Mouse (Mus musculus): ENCODE measurements around the gene Abhd17a.

The Abhd17a gene

DNA sequence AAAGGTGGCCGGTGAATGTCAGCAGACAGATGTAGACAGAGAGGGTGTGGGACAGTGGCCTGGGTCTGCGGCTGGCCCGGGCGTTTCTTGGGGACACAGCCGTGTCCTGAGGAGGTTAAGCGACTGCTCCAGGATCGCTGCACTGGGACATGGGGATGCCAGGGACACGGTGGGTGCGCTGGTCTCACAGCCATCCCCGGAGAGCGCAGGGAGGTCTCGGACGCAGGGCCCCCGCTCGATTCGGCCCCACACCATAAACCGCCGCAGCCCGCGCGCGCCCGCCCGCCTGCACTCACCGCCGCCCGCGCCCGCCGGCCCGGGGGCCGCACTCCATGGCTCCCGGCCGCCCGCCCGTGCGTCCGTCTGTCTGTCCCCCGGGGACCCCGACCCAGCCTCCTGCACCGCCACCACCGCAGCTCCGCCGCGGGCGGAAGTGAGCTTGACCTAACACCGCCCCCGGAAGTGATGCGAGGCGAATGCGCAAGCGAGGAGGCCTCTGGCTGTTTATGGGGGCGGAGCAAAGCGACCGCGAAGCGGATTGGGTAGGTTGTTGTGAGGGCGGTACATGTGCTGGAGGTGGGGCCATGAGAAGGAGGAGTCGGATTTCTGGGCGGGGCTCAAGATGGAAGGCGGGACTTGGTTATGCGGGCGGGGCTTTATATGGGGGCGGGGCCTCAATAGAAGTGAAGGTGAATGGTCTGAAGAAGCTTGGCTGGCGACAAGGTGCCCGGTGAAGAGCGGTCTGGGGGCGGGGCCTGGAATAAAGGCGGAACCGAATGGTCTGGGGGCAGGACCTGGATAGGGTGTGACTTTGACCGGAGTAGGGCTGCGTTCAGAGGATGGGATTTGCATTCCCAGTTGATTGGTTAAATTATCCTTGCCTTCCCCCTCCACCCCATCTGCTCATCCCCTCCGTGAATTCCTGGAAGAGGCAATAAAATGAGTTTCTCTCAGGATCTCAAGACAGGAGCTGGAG is at the start of gene Abhd17a:
Gene Abhd17a (minus strand): TSS at position 463 of the 976 bp plus-strand sequence.
- peak; percentile 88 to 94 for DNase-seq (ENCODE audit: low spot score in 2 of 2)

DNA sequence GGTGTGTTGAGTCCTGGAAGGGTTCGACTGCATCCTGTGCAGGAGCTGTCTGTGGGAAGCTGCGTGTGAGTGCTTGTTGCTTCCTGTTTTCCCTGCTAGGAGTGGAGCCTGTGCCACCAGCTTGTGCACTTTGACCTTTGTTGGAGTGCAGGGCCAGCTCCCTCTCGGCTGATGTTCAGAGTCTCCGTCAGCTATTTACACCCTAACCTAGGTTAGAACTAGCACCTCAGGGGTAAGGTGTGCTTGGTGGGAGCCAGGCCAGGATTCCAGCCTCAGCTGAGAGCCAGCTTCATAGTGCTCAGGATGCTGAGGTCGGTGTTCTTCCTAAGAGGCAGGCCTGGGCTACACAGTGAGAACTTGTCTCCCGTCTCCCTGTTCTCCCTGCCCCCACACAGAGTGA is 45.2 kb upstream of the Abhd17a start:
- no peak for DNase-seq (ENCODE audit: low spot score in 2 of 2)

DNA sequence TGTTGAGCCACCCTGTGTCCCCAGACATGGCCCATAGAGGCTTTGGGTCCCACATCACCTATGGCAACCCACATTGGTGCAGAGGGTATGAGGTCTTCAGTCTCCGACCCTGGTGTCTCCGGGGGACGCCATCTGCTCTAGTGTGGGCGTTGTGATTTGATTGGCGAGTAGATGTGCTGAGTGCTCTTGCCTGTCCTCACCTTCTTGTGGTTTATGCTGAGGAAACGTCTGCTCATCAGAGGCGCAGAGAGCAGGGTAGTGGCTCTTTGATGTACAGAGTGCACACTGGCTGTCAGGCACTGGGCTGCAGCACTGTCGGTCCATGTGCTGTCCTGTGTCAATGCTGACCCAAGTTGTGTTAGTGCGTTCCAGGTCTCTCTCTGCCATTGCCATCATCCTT is 38.8 kb upstream of the Abhd17a start:
- DNase-seq (ENCODE audit: low spot score in 2 of 2): no peak

DNA sequence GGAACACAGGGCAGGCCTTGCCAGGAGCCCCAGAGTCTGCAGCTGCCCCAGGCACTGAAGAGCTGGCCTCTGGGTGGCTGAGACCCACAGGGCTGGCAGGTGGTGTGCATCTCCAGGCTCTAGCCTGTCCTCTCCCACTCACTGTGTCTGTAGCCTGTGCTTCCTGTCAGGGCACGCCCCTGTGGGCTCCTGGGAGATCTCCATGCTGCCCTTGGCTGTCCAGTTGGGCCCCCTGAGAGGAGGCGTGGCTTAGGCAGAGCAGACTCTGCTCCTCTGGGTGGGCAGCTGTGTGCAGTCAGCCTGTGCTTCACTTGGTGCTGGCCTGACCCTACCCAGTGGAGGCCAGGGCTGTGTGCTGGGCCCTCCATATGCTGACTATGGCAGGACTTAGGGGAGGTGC is 37.5 kb upstream of the Abhd17a start:
- DNase-seq (ENCODE audit: low spot score in 2 of 2): no peak

DNA sequence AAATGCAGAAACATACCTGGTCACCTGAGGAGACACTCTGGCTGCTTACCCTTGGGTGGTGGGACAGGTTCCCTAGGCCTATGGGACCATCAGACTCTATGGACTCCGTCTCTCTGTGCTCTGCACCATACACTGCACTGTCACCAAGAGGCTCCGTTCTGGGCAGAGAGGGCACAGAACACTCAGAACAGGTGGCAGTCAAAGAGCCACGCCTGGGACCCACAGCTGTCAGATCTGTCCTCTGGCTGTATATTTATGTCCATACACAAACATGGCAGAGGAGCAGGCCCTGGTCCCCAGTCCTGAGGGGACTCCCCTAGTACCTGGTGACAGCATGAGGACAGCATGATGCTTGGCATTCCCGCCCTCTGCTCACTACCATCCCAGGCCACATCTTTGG is 35.6 kb upstream of the Abhd17a start:
- DNase-seq (ENCODE audit: low spot score in 2 of 2): no peak

DNA sequence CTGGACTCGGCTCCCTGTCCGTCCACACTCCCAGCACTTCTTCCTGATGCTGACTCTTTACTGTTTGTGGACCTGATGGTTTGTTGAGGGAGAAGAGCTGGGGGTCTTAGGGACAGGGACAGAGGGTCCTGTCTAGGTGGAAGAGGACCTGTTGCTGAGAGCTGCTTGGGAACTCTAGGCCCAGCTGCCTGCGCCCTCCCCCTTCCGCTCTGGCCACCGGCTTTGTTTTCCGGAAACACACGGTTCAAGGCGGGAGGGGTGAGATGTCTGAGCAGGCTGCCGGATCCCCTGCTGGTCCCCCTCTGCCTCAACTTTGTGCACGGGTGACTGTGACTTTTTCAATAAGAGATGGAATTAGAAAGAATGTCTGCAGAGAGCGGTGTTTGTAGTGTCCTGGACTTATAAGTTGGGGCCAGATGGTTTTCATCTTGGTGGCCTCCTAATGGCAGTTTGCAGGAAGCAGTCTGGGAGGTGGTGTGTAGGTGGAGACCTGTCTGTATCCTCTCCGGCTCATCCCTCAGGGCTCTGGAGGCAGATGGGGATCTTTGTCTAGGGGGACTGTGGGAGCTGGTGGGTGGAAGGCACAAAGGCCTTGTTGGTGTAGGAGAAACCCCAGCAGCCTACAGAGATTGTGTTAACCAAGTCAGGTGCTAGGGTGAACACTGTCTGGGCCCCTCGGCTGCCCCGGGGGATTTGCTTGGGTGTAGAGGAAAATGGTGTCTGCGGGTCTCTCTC is 33.5 kb upstream of the Abhd17a start:
- peak; percentile 52 to 66 for DNase-seq (ENCODE audit: low spot score in 2 of 2)

DNA sequence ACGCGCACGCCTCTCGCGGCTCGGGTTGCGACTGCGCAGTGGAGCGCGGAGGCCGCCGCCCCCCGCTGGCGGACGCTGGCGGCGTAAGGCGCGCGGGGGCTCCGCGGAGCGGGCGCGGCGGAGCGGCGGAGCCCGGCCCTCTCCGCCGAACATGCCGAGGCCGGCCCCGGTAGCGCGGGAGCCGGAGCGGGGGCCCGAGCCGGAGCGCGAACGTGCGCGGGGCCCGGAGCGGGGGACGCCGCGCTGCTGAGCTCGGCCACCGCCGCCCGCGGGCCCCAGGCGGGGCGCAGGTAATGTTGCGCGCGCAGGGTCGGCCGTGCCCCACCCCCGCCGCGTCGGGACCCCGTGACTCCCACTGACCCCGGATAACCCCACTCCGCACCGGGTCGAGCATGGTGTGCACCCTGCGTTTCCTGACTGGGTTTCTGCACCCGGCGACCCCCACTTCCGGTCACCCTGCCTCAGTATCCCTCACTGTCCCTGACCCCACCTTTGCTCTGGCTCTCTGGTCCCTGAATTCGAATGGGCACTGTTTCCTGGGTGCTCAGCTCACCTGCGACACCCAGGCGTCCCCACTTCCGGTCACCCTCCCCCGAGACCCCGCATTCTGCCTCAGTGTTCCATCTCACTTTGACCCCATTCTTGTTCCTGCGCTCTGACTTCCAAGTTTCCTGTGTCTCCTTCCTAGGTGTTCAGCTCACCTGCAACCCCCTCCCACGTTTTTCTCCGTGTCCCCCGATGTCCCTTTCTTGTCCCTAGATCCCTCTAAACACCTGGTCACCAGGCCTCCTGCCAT is 32.7 kb upstream of the Abhd17a start, which contains the start of gene Csnk1g2:
Gene Csnk1g2 (plus strand): TSS at position 178 of the 796 bp plus-strand sequence.
- DNase-seq (ENCODE audit: low spot score in 2 of 2): peak; percentile 48 to 70

DNA sequence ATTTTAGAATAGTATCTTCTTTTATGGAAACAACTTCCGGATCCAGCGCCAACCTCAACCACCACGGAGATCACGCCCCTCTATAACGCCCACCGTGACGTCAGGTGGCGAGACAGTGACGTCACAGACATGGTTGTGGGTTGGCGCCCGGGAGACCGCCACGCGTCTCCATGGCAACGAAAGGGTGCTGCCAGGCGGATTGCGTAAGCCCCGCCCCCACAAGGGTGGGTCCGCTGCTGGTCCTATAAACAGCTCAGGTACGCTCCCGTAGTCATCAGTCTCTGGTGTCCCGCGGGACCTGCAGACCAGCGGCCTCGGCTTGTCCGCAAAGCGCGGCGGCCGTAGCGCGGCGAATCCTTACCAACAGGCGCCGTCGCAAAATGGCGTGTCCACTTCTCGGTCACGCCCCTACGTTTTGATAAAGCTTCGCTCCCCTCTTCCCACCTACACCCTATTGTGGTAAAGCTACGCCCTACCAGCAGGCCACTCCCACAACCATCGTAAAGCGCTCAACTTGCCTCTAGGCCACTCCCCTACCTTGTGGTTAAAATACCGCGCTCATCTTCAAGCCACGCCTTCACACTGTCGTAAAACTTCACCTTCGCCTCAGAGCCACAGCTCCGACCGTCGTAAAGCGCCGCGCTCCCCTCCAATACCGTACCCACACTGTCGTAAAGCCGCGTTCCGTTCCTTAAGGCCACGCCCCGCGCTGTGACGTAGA is 32.0 kb upstream of the Abhd17a start:
- DNase-seq (ENCODE audit: low spot score in 2 of 2): peak; percentile 98 to 99

DNA sequence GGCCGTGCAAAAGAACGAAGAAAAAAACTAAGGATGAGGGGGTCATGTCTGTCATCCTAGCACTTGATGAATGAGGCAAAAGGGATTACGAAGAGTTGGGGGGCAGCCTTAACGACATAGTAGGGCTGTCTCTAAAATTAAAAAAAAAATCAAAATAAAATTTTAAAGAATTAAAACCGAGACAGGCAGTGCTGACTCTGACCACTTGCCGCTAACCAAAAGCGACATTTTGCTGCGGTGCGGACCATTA is 31.5 kb upstream of the Abhd17a start:
- no peak for DNase-seq (ENCODE audit: low spot score in 2 of 2)

DNA sequence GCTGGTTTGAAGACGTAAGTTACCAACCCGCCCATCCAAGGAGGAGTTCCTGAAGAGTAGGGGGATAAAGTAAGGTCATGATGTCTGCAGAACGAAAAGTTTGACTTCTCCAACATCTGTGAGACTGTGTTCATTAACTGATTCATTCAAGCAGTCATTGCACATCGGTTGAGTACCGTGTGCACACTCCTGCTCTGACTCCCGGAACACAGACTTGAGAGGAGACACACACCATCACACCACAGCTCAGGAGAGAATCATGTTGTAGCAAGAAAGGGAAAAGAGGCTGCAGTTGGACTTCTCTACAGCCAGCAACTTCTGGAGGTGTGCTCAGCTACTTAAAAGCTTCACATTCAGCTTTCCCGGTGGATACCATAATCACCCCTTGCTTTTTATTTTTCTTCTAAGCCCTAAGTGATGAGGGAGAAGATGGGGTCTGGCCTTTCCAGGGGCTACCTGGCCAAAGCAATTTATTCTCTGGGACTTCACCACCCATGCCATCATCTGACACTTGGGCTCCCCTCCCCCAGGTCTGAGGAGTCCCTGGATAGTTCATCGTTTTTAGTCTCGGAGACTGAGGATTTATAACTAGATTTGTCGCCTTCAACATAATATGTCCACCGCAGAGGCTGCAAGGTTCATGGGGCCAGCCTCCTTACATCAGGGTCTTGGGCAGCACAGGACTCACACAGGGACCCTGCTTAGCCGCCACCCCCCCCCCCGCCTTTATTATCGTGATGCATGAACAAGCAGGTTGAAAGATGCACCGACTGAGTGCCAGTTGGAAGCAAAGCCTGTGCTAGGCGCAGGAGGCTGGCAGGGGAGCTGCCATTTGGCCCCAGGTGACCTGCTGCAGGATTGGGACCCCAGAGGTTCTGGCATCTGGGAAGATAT is 30.9 kb upstream of the Abhd17a start:
- DNase-seq (ENCODE audit: low spot score in 2 of 2): no peak

DNA sequence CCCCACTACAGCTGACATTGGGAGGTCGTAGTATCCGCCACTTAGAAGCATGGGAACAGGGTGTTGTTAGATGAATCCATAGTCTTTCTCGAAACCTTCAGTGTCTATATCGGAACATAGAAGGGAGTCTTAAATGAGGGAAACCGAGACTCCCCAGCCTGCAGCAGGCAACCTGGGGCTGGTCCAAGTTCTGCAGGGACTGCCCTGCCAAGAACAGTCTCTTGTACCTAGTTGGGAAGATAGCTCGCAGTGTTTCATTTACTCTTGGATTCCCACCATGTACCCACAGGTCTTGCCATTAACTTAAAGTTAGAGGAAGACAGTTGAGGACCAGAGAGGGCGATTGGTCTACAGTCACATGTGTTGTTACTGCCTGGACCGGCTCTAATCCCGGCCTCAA is 30.2 kb upstream of the Abhd17a start:
- DNase-seq (ENCODE audit: low spot score in 2 of 2): no peak

DNA sequence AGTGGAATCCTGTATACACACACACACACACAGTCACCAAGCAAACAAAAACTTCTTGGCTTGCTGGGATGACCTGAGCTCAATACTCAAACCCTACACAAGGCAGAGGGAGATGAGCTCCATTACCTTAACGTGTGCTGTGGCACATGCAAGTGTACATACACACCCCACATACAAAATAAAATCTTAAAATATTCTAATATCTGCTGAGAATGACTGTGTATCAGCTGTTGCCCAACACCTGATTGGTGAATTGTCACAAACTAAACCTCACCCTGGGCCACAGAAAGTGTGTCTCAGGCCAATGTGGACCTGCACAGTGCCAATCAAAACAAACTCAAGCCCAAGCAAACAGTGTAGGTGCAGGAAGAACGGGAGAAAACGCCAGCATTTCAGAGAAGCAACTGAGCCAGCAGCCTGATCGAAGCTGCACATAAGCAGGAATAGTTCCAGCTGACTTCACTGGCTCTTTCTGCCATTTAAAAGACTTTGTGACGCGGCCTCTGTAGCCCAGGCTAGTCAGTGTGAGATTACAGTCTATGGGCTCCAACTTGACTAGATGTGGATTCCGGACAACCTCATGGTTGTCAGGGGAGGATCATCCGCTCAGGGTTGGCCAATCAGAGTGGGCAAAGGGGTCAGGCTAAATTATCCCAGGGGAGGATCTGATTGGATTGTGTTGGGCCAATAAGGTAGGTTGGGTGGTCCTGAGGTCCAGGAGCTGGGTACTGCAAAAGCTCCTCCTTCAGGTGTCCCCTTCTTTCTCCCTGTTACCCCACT is 29.5 kb upstream of the Abhd17a start:
- no peak for DNase-seq (ENCODE audit: low spot score in 2 of 2)

DNA sequence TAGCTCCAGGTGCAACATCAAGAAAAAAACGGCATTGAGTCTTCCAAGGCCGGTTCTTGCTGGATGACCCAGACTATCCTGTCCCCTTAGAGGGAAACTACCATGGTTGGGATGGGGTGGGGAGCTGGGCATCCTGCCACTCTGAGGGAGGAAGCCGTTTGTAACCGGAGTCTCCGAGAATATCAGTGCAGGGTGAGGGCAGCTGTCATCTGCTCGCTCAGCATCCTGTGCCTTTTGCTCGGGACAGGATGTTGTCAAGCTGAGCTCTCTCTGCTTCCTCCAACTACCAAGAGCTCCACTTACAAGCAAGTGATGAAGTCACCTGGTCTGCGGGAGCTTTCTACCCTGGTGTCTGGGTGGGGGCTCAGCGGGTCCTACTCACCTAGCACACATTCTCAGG is 28.0 kb upstream of the Abhd17a start:
- peak in 1 of 2 experiments; percentile 22 for DNase-seq (ENCODE audit: low spot score in 2 of 2)

DNA sequence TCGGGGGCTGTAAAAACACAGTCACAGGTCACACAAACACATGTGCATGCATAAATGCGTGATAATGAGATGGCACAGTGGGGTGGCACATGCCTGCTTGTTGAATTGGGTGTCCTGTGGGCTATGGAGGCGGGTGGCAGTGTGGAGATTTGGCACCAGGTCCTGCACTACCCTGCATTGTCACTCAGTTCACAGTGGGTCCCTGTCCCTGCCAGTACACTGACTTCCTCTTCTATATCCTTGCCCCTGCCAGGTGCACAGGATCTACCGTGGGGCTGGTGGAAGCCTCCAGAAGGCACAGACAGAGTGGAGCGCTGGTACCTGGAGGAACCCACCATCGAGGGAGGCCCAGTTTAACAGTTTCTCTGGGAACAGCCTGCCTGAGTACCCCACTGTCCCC is 24.2 kb upstream of the Abhd17a start:
- no peak for DNase-seq (ENCODE audit: low spot score in 2 of 2)

DNA sequence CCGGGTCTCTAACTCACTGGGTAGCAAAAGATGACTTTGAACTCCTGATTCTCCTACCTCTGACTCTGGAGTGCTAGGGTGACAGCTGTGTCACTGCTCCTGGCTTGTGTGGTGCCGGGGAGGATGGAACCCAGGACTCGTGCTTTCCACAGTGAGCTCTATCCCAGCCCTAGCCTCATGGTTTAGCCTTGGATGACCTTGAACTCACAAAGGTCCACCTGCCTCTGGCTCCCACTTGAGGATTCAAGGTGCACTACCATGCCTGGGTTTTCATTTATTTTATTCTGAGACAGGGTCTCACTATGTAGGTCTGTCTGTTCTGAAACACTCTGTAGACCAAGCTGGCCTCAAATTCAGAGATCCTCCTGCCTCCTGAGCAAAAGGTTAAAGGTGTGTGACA is 23.7 kb upstream of the Abhd17a start:
- DNase-seq (ENCODE audit: low spot score in 2 of 2): no peak

DNA sequence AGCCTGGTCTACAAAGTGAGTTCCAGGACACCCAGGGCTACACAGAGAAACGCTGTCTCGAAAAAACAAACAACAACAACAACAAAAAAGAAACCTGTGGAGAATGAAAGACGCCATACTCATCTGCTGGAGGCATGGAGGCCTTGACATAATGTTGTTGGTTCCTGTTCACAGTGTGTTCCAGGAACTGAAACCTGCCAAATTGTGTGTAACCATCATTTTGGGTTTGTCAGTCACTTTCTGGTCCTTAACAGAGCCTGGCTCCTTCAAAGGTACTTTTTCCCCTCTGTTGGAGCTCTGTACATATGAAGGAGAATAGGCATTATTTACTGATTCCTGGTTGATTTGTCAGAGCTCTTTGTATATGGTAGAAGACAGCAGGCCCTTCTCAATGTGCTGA is 21.8 kb upstream of the Abhd17a start:
- DNase-seq (ENCODE audit: low spot score in 2 of 2): no peak

DNA sequence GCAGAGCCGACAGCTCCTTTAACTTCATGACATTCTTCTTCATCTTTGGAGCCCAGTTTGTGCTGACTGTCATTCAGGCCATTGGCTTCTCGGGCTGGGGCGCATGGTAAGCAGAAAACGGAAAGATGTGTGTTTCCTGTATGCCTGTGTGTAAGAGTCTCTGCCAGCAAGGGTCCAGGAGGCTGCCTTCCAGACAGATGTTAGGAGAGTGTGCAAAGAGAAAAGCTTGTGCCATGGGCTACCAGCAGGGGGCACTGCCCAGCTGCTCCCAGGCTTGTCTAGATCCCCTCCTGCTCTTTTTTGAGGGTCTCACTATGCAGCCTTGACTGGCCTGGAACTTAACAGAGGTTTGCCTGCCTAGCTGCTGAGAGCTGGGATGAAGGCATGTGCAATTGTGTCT is 20.9 kb upstream of the Abhd17a start:
- peak; percentile 50 to 58 for DNase-seq (ENCODE audit: low spot score in 2 of 2)

DNA sequence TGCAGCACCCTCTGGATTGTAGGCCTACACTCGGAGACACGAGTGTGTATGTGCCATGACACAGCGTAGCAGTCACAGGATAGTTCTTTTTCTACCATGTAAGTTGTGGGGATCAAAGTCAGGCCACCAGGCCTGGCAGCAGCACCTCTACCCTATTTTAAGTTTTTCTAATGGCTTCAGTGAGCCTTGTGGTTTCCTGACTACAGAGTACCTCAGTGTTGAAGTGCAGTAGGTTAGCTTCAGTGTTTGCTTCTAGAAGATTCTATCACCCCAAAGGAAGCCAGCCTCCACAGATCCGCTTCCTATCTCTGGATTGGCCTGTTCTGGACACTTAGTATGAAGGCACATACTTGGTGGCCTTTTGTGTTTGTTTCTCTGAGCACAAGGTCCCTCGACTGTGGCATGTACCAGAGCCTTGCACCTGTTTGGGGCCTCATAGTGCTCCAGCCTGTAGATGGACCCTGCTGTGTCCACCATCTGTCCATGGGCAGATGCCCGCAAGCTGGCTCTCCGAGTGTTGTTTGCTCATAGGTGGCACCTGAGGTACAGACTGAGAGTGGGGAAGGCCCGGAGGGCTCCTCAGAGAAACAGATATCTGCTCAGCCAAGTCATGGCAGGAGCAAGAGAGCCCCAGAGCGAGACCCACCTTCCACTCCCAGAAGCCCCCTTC is 20.1 kb upstream of the Abhd17a start:
- DNase-seq (ENCODE audit: low spot score in 2 of 2): no peak

DNA sequence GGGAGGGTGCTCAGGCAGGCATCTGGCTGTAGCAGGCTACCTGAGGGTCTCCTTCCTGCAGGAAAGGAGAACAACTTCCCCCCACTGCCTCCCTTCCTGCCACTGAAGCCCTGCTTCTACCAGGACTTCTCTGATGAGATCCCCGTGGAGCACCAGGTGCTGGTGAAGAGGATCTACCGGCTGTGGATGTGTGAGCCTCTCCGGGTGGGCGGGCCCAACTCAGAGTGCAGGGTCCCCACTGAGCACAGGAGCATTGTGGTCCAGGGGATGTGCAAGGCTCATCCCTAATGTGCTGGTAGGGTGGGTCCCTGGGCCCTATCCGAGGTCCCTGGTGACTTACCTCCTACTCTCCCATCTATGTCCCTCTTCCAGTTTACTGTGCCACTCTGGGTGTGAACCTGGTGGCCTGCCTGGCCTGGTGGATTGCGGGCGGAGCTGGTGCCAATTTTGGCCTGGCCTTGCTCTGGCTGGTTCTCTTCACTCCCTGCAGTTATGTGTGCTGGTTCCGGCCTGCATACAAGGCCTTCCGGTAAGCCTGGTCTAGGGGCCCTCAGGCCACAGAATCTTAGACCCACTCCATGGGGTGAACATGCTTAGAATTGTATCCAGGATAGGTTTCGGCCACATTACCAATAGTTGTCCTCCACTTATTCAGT is 19.3 kb upstream of the Abhd17a start:
- DNase-seq (ENCODE audit: low spot score in 2 of 2): no peak
